Mouse (Mus musculus): ENCODE data around the gene Sorl1. TPM values are rescaled to one million over a fixed set of nuclear protein-coding genes. Genes with fewer than 3 reads are reported as not detected.

Gene Sorl1
- polyA plus RNA-seq, 2 experiments: 1.1 to 1.4 TPM

- 48% methylated on average over 4 of the region's 4 CpGs for WGBS (ENCODE audit: insufficient replicate concordance)
- H3K36me3 ChIP-seq (replicated peaks; ENCODE audit: control insufficient read depth, insufficient read depth, low read depth): no peaks in the 10 kb centered on the region
- H3K4me2 ChIP-seq (ENCODE audit: low read depth): no peak overlapping the region
- H3K4me1 ChIP-seq (replicated peaks; ENCODE audit: control insufficient read depth in 2 of 2, insufficient read depth in 2 of 2, low read length in 1 of 2): no peaks in the 10 kb centered on the region
- no peaks in the 10 kb centered on the region for H3K27me3 ChIP-seq (ENCODE audit: control insufficient read depth, insufficient read depth, low read length)
- TF ChIP-seq CTCF (IDR thresholded peaks at IDR 0.05; ENCODE audit: low read depth) (no peak), EP300 (IDR thresholded peaks at IDR 0.05; ENCODE audit: low read depth) (no peak)
- no peak overlapping the region for H3K9ac ChIP-seq (replicated peaks)
- DNase-seq (ENCODE audit: low read depth in 3 of 3, low spot score in 3 of 3) (no peak), ATAC-seq (ENCODE audit: insufficient read depth) (no peak)
- no peaks in the 10 kb centered on the region for H3K9me3 ChIP-seq (ENCODE audit: control insufficient read depth, low read length)
- no peak overlapping the region for H3K4me3 ChIP-seq (ENCODE audit: insufficient read depth in 1 of 2, low read depth in 2 of 2, low read length in 2 of 2)
- H3K27ac ChIP-seq: no peak overlapping the region
These were observed 36.2 kb downstream of the Sorl1 start for GRCm38 (mm10) chr9:42087921-42088320.

- Histone ChIP-seq H3K27ac (no peak overlapping the region), H3K9me3 (ENCODE audit: control insufficient read depth, low read length) (no peaks in the 10 kb centered on the region), H3K4me2 (ENCODE audit: low read depth) (no peak overlapping the region), H3K27me3 (ENCODE audit: control insufficient read depth, insufficient read depth, low read length) (no peaks in the 10 kb centered on the region), H3K4me3 (ENCODE audit: insufficient read depth in 1 of 2, low read depth in 2 of 2, low read length in 2 of 2) (no peak overlapping the region), H3K36me3 (replicated peaks; ENCODE audit: control insufficient read depth, insufficient read depth, low read depth) (no peaks in the 10 kb centered on the region), H3K4me1 (replicated peaks; ENCODE audit: control insufficient read depth in 2 of 2, insufficient read depth in 2 of 2, low read length in 1 of 2) (no peaks in the 10 kb centered on the region), H3K9ac (replicated peaks) (no peak overlapping the region)
- 74% methylated on average over 13 of the region's 13 CpGs for WGBS (ENCODE audit: insufficient replicate concordance)
- no peak for ATAC-seq (ENCODE audit: insufficient read depth)
- no peak for TF ChIP-seq CTCF (IDR thresholded peaks at IDR 0.05; ENCODE audit: low read depth)
- TF ChIP-seq EP300 (IDR thresholded peaks at IDR 0.05; ENCODE audit: low read depth): no peak
- DNase-seq (ENCODE audit: low read depth in 3 of 3, low spot score in 3 of 3): no peak
These were observed 38.1 kb downstream of the Sorl1 start for GRCm38 (mm10) chr9:42085970-42086369.

- Histone ChIP-seq H3K27ac (no peak overlapping the region), H3K36me3 (replicated peaks; ENCODE audit: control insufficient read depth, insufficient read depth, low read depth) (no peaks in the 10 kb centered on the region), H3K9ac (replicated peaks) (no peak overlapping the region), H3K9me3 (ENCODE audit: control insufficient read depth, low read length) (no peaks in the 10 kb centered on the region), H3K27me3 (ENCODE audit: control insufficient read depth, insufficient read depth, low read length) (no peaks in the 10 kb centered on the region), H3K4me3 (ENCODE audit: insufficient read depth in 1 of 2, low read depth in 2 of 2, low read length in 2 of 2) (no peak overlapping the region), H3K4me2 (ENCODE audit: low read depth) (no peak overlapping the region), H3K4me1 (replicated peaks; ENCODE audit: control insufficient read depth in 2 of 2, insufficient read depth in 2 of 2, low read length in 1 of 2) (no peaks in the 10 kb centered on the region)
- no peak for DNase-seq (ENCODE audit: low read depth in 3 of 3, low spot score in 3 of 3)
- 39% methylated on average over 4 of the region's 4 CpGs for WGBS (ENCODE audit: insufficient replicate concordance)
- TF ChIP-seq CTCF (IDR thresholded peaks at IDR 0.05; ENCODE audit: low read depth): no peak
- no peak for TF ChIP-seq EP300 (IDR thresholded peaks at IDR 0.05; ENCODE audit: low read depth)
- ATAC-seq (ENCODE audit: insufficient read depth): no peak
These were observed 40.4 kb downstream of the Sorl1 start for GRCm38 (mm10) chr9:42083661-42084067.

GRCm38 (mm10) chr9:42081681-42082530 is 42.2 kb downstream of the Sorl1 start:
- H3K36me3 ChIP-seq (replicated peaks; ENCODE audit: control insufficient read depth, insufficient read depth, low read depth): no peaks in the 10 kb centered on the region
- DNase-seq (ENCODE audit: low read depth in 3 of 3, low spot score in 3 of 3) (no peak), ATAC-seq (ENCODE audit: insufficient read depth) (no peak)
- TF ChIP-seq CTCF (IDR thresholded peaks at IDR 0.05; ENCODE audit: low read depth) (no peak), EP300 (IDR thresholded peaks at IDR 0.05; ENCODE audit: low read depth) (no peak)
- H3K27me3 ChIP-seq (ENCODE audit: control insufficient read depth, insufficient read depth, low read length): no peaks in the 10 kb centered on the region
- no peak overlapping the region for H3K9ac ChIP-seq (replicated peaks)
- no peaks in the 10 kb centered on the region for H3K9me3 ChIP-seq (ENCODE audit: control insufficient read depth, low read length)
- no peak overlapping the region for H3K27ac ChIP-seq
- no peak overlapping the region for H3K4me2 ChIP-seq (ENCODE audit: low read depth)
- H3K4me1 ChIP-seq (replicated peaks; ENCODE audit: control insufficient read depth in 2 of 2, insufficient read depth in 2 of 2, low read length in 1 of 2): no peaks in the 10 kb centered on the region
- no peak overlapping the region for H3K4me3 ChIP-seq (ENCODE audit: insufficient read depth in 1 of 2, low read depth in 2 of 2, low read length in 2 of 2)
- 74% methylated on average over 29 of the region's 29 CpGs for WGBS (ENCODE audit: insufficient replicate concordance)

GRCm38 (mm10) chr9:42080671-42081070 is 43.4 kb downstream of the Sorl1 start:
- H3K9ac ChIP-seq (replicated peaks): no peak overlapping the region
- H3K4me3 ChIP-seq (ENCODE audit: insufficient read depth in 1 of 2, low read depth in 2 of 2, low read length in 2 of 2): no peak overlapping the region
- H3K4me2 ChIP-seq (ENCODE audit: low read depth): no peak overlapping the region
- TF ChIP-seq EP300 (IDR thresholded peaks at IDR 0.05; ENCODE audit: low read depth): no peak
- no peak for TF ChIP-seq CTCF (IDR thresholded peaks at IDR 0.05; ENCODE audit: low read depth)
- 56% methylated on average over 9 of the region's 9 CpGs for WGBS (ENCODE audit: insufficient replicate concordance)
- no peaks in the 10 kb centered on the region for H3K27me3 ChIP-seq (ENCODE audit: control insufficient read depth, insufficient read depth, low read length)
- no peak for ATAC-seq (ENCODE audit: insufficient read depth)
- H3K27ac ChIP-seq: no peak overlapping the region
- no peaks in the 10 kb centered on the region for H3K9me3 ChIP-seq (ENCODE audit: control insufficient read depth, low read length)
- no peaks in the 10 kb centered on the region for H3K36me3 ChIP-seq (replicated peaks; ENCODE audit: control insufficient read depth, insufficient read depth, low read depth)
- no peak for DNase-seq (ENCODE audit: low read depth in 3 of 3, low spot score in 3 of 3)
- no peaks in the 10 kb centered on the region for H3K4me1 ChIP-seq (replicated peaks; ENCODE audit: control insufficient read depth in 2 of 2, insufficient read depth in 2 of 2, low read length in 1 of 2)
